Mouse (Mus musculus): ENCODE measurements around the gene Clns1a.

The Clns1a gene

GRCm38 (mm10) chr7:97696506-97697254 lies at the start of gene Clns1a:
Gene Clns1a (plus strand): TSS chr7:97696634.
- peak; percentile 91 for DNase-seq (ENCODE audit: extremely low spot score)

- DNase-seq (ENCODE audit: extremely low spot score), result no peak
Measured at GRCm38 (mm10) chr7:97647656-97648055, 48.8 kb upstream of the Clns1a start.

- no peak for DNase-seq (ENCODE audit: extremely low spot score)
Measured at GRCm38 (mm10) chr7:97650729-97651128, 45.7 kb upstream of the Clns1a start.

GRCm38 (mm10) chr7:97656144-97656543 lies 40.3 kb upstream of the Clns1a start:
- no peak for DNase-seq (ENCODE audit: extremely low spot score)

- DNase-seq (ENCODE audit: extremely low spot score), result no peak
Measured at GRCm38 (mm10) chr7:97661634-97662033, 34.8 kb upstream of the Clns1a start.

GRCm38 (mm10) chr7:97679239-97679638 lies 17.2 kb upstream of the Clns1a start:
- DNase-seq (ENCODE audit: extremely low spot score), result no peak

- no peak for DNase-seq (ENCODE audit: extremely low spot score)
Measured at GRCm38 (mm10) chr7:97687831-97688230, 8.6 kb upstream of the Clns1a start.

GRCm38 (mm10) chr7:97695441-97695840 lies 993 bp upstream of the Clns1a start:
- no peak for DNase-seq (ENCODE audit: extremely low spot score)

- no peak for DNase-seq (ENCODE audit: extremely low spot score)
Measured at GRCm38 (mm10) chr7:97696133-97696505, 315 bp upstream of the Clns1a start.

GRCm38 (mm10) chr7:97700173-97700572 lies 3.7 kb downstream of the Clns1a start:
- DNase-seq (ENCODE audit: extremely low spot score), result no peak

- DNase-seq (ENCODE audit: extremely low spot score), result no peak
Measured at GRCm38 (mm10) chr7:97701106-97701505, 4.7 kb downstream of the Clns1a start.

- no peak for DNase-seq (ENCODE audit: extremely low spot score)
Measured at GRCm38 (mm10) chr7:97707123-97707522, 10.7 kb downstream of the Clns1a start.

GRCm38 (mm10) chr7:97707809-97708208 lies 11.4 kb downstream of the Clns1a start:
- DNase-seq (ENCODE audit: extremely low spot score), result no peak

GRCm38 (mm10) chr7:97709204-97709603 lies 12.8 kb downstream of the Clns1a start:
- no peak for DNase-seq (ENCODE audit: extremely low spot score)

- no peak for DNase-seq (ENCODE audit: extremely low spot score)
Measured at GRCm38 (mm10) chr7:97714651-97715050, 18.2 kb downstream of the Clns1a start.

GRCm38 (mm10) chr7:97717326-97717725 lies 20.9 kb downstream of the Clns1a start:
- no peak for DNase-seq (ENCODE audit: extremely low spot score)

GRCm38 (mm10) chr7:97719078-97719477 lies 22.6 kb downstream of the Clns1a start:
- DNase-seq (ENCODE audit: extremely low spot score), result no peak

GRCm38 (mm10) chr7:97720109-97720508 lies 23.7 kb downstream of the Clns1a start:
- no peak for DNase-seq (ENCODE audit: extremely low spot score)

GRCm38 (mm10) chr7:97722278-97722918 lies 26.0 kb downstream of the Clns1a start:
- no peak for DNase-seq (ENCODE audit: extremely low spot score)

GRCm38 (mm10) chr7:97723646-97724538 lies 27.5 kb downstream of the Clns1a start:
- DNase-seq (ENCODE audit: extremely low spot score), result no peak

GRCm38 (mm10) chr7:97725401-97725800 lies 29.0 kb downstream of the Clns1a start:
- DNase-seq (ENCODE audit: extremely low spot score), result no peak

GRCm38 (mm10) chr7:97726080-97726479 lies 29.6 kb downstream of the Clns1a start:
- no peak for DNase-seq (ENCODE audit: extremely low spot score)

All from embryo, embryonic 9.5 days (tissue).